Mouse (Mus musculus): Measurements from ENCODE around the gene Sdhaf3.
A peak's percentile ranks its signal among the peaks of the same experiment; 100 is the strongest.
"Not testable (repeated sequence)": the region's sequence is repeated elsewhere in the genome, so short reads cannot be mapped to it uniquely, and the experiment has no call there.

Gene Sdhaf3

GRCm38 (mm10) chr6:6955764-6956561, at the start of gene Sdhaf3:
TSS of gene Sdhaf3 (plus strand) at chr6:6956004.
- DNase-seq (ENCODE audit: extremely low spot score, low read depth, low spot score): peak; percentile 78

GRCm38 (mm10) chr6:6909586-6909985, 46.2 kb upstream of the Sdhaf3 start:
- DNase-seq (ENCODE audit: extremely low spot score, low read depth, low spot score): no peak

GRCm38 (mm10) chr6:6914304-6914703, 41.5 kb upstream of the Sdhaf3 start:
- DNase-seq (ENCODE audit: extremely low spot score, low read depth, low spot score): no peak

- peak; percentile 68 for DNase-seq (ENCODE audit: extremely low spot score, low read depth, low spot score)
Measured at GRCm38 (mm10) chr6:6914849-6915525, 40.8 kb upstream of the Sdhaf3 start.

- no peak for DNase-seq (ENCODE audit: extremely low spot score, low read depth, low spot score)
Measured at GRCm38 (mm10) chr6:6915526-6915915, 40.3 kb upstream of the Sdhaf3 start.

- DNase-seq (ENCODE audit: extremely low spot score, low read depth, low spot score): no peak
Measured at GRCm38 (mm10) chr6:6917334-6917733, 38.5 kb upstream of the Sdhaf3 start.

- no peak for DNase-seq (ENCODE audit: extremely low spot score, low read depth, low spot score)
Measured at GRCm38 (mm10) chr6:6925264-6925663, 30.5 kb upstream of the Sdhaf3 start.

- DNase-seq (ENCODE audit: extremely low spot score, low read depth, low spot score): no peak
Measured at GRCm38 (mm10) chr6:6930831-6931230, 25.0 kb upstream of the Sdhaf3 start.

GRCm38 (mm10) chr6:6931507-6931906, 24.3 kb upstream of the Sdhaf3 start:
- DNase-seq (ENCODE audit: extremely low spot score, low read depth, low spot score): no peak

GRCm38 (mm10) chr6:6940845-6941244, 15.0 kb upstream of the Sdhaf3 start:
- DNase-seq (ENCODE audit: extremely low spot score, low read depth, low spot score): no peak

GRCm38 (mm10) chr6:6942813-6943212, 13.0 kb upstream of the Sdhaf3 start:
- DNase-seq (ENCODE audit: extremely low spot score, low read depth, low spot score): no peak

GRCm38 (mm10) chr6:6947650-6948049, 8.2 kb upstream of the Sdhaf3 start:
- DNase-seq (ENCODE audit: extremely low spot score, low read depth, low spot score): no peak

- no peak for DNase-seq (ENCODE audit: extremely low spot score, low read depth, low spot score)
Measured at GRCm38 (mm10) chr6:6955395-6955763, 425 bp upstream of the Sdhaf3 start.

- not testable (repeated sequence) for DNase-seq (ENCODE audit: extremely low spot score, low read depth, low spot score)
Measured at GRCm38 (mm10) chr6:6959234-6959633, 3.4 kb downstream of the Sdhaf3 start.

GRCm38 (mm10) chr6:6997226-6997946, 41.6 kb downstream of the Sdhaf3 start:
- no peak for DNase-seq (ENCODE audit: extremely low spot score, low read depth, low spot score)

GRCm38 (mm10) chr6:6997956-6998355, 42.2 kb downstream of the Sdhaf3 start:
- no peak for DNase-seq (ENCODE audit: extremely low spot score, low read depth, low spot score)

GRCm38 (mm10) chr6:6999015-6999414, 43.2 kb downstream of the Sdhaf3 start:
- no peak for DNase-seq (ENCODE audit: extremely low spot score, low read depth, low spot score)

GRCm38 (mm10) chr6:7003085-7003484, 47.3 kb downstream of the Sdhaf3 start:
- no peak for DNase-seq (ENCODE audit: extremely low spot score, low read depth, low spot score)

- no peak for DNase-seq (ENCODE audit: extremely low spot score, low read depth, low spot score)
Measured at GRCm38 (mm10) chr6:7004005-7004404, 48.2 kb downstream of the Sdhaf3 start.

GRCm38 (mm10) chr6:7038087-7038486, 82.3 kb downstream of the Sdhaf3 start:
- no peak for DNase-seq (ENCODE audit: extremely low spot score, low read depth, low spot score)

- no peak for DNase-seq (ENCODE audit: extremely low spot score, low read depth, low spot score)
Measured at GRCm38 (mm10) chr6:7038835-7039234, 83.0 kb downstream of the Sdhaf3 start.

GRCm38 (mm10) chr6:7041912-7042311, 86.1 kb downstream of the Sdhaf3 start:
- no peak for DNase-seq (ENCODE audit: extremely low spot score, low read depth, low spot score)
